Mouse (Mus musculus): ENCODE measurements around the gene Caskin1. TPM values are rescaled to one million over a fixed set of nuclear protein-coding genes. Genes with fewer than 3 reads are reported as not detected.

The Caskin1 gene
- polyA plus RNA-seq, 2 experiments = 0.08 to 0.09 TPM

DNA sequence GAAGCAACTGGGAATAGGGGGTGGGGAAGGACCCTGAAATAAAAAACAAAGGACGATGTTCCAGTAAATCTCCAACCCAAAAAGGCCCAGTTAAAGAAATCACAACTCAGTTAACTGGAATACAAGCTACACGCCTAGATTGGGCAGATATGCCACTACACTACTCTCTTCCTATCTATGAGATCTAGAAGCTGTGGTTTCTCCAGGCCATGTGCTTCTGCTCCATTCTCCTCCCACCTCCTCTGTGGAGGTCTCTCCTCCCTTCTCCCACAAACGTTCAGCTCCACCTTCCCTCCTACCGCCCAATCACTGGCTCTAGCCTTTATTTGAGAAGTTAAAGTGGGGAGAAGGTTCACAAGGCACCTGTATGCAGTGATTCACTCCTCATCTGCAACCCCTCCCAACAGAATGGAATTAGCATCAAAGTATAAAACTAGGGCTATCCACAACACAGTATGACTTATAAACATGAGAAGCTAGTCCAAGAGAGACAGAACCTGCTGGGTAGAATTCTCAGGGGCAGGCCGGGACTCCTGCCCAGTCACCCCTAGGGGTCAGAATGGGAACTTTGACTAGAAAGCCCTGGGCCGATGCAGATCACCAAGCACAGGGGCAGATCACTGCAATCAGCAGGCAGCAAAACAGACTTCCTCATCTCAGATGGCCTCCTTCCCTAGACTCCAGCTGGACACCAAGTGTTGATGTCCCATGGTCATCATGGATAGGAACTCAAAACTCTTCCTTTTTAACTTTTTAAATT is 24.8 kb upstream of the Caskin1 start:
- WGBS (ENCODE audit: insufficient replicate concordance) = 29% methylated on average over 6 of the region's 6 CpGs
- ATAC-seq (ENCODE audit: insufficient read depth) = peak; percentile 35; the same call in 1 of the 2 replicates
- TF ChIP-seq EP300 (IDR thresholded peaks at IDR 0.05; ENCODE audit: low read depth) (no peak), CTCF (IDR thresholded peaks at IDR 0.05; ENCODE audit: low read depth) (peak; percentile 40)

GRCm38 (mm10) chr17:24468636-24469246 is 19.7 kb upstream of the Caskin1 start:
- 84% methylated on average over 5 of the region's 5 CpGs for WGBS (ENCODE audit: insufficient replicate concordance)
- Histone ChIP-seq H3K9me3 (ENCODE audit: control insufficient read depth, low read length) (no peaks in the 10 kb centered on the region), H3K4me1 (replicated peaks; ENCODE audit: control insufficient read depth in 2 of 2, insufficient read depth in 2 of 2, low read length in 1 of 2) (peaks cover 10 to 13% of the 10 kb centered on the region in 2 experiments), H3K36me3 (replicated peaks; ENCODE audit: control insufficient read depth, insufficient read depth, low read depth) (peaks cover 3% of the 10 kb centered on the region), H3K9ac (replicated peaks) (no peak overlapping the region), H3K27me3 (ENCODE audit: control insufficient read depth, insufficient read depth, low read length) (no peaks in the 10 kb centered on the region), H3K4me3 (ENCODE audit: insufficient read depth in 1 of 2, low read depth in 2 of 2, low read length in 2 of 2) (no peak overlapping the region), H3K4me2 (ENCODE audit: low read depth) (no peak overlapping the region), H3K27ac (no peak overlapping the region)
- no peak for TF ChIP-seq EP300 (IDR thresholded peaks at IDR 0.05; ENCODE audit: low read depth)
- TF ChIP-seq CTCF (IDR thresholded peaks at IDR 0.05; ENCODE audit: low read depth) = no peak
- no peak for ATAC-seq (ENCODE audit: insufficient read depth)
- DNase-seq (ENCODE audit: low read depth in 3 of 3, low spot score in 3 of 3) = no peak

More for the DNA sequence above, 24.8 kb upstream of the Caskin1 start:
- Histone ChIP-seq H3K4me2 (ENCODE audit: low read depth) (no peak overlapping the region), H3K9me3 (ENCODE audit: control insufficient read depth, low read length) (no peaks in the 10 kb centered on the region), H3K27ac (no peak overlapping the region), H3K9ac (replicated peaks) (no peak overlapping the region), H3K36me3 (replicated peaks; ENCODE audit: control insufficient read depth, insufficient read depth, low read depth) (no peaks in the 10 kb centered on the region), H3K4me1 (replicated peaks; ENCODE audit: control insufficient read depth in 2 of 2, insufficient read depth in 2 of 2, low read length in 1 of 2) (no peaks in the 10 kb centered on the region), H3K27me3 (ENCODE audit: control insufficient read depth, insufficient read depth, low read length) (no peaks in the 10 kb centered on the region), H3K4me3 (ENCODE audit: insufficient read depth in 1 of 2, low read depth in 2 of 2, low read length in 2 of 2) (no peak overlapping the region)
- DNase-seq (ENCODE audit: low read depth in 3 of 3, low spot score in 3 of 3) = no peak

DNA sequence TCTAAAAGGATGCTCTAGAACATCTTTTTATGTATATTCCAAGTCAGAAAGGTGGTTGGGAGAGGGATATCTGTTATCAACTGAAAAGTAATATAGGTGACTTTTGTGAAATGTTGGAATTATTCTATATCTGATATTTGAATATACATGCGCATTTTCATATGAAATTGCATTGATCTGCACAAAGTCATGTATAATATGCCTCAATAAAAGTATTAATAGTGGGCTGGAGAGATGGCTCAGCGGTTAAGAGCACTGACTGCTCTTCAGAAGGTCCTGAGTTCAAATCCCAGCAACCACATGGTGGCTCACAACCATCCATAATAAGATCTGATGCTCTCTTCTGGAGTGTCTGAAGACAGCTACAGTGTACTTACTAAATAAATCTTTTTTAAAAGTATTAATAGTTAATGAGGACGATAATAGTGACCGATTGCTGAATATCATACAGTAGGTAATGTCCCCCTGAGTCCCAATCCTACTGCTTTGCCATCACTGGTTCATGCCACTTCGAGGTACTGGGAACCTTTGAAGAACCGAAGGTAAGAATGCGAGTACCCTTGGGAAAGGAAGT is 19.0 kb upstream of the Caskin1 start:
- H3K27ac ChIP-seq = peak overlapping the region; percentile 86
- DNase-seq (ENCODE audit: low read depth in 3 of 3, low spot score in 3 of 3) = no peak
- H3K36me3 ChIP-seq (replicated peaks; ENCODE audit: control insufficient read depth, insufficient read depth, low read depth) = peaks cover 3% of the 10 kb centered on the region
- no peak for TF ChIP-seq CTCF (IDR thresholded peaks at IDR 0.05; ENCODE audit: low read depth)
- TF ChIP-seq EP300 (IDR thresholded peaks at IDR 0.05; ENCODE audit: low read depth) = no peak
- H3K4me3 ChIP-seq (ENCODE audit: insufficient read depth in 1 of 2, low read depth in 2 of 2, low read length in 2 of 2) = peak overlapping the region; percentile 93 to 94
- ATAC-seq (ENCODE audit: insufficient read depth) = no peak
- 15% methylated on average over 7 of the region's 7 CpGs for WGBS (ENCODE audit: insufficient replicate concordance)
- peak overlapping the region; percentile 78 for H3K4me2 ChIP-seq (ENCODE audit: low read depth)
- H3K9me3 ChIP-seq (ENCODE audit: control insufficient read depth, low read length) = no peaks in the 10 kb centered on the region
- peaks cover 10 to 13% of the 10 kb centered on the region in 2 experiments for H3K4me1 ChIP-seq (replicated peaks; ENCODE audit: control insufficient read depth in 2 of 2, insufficient read depth in 2 of 2, low read length in 1 of 2)
- no peaks in the 10 kb centered on the region for H3K27me3 ChIP-seq (ENCODE audit: control insufficient read depth, insufficient read depth, low read length)
- peak overlapping the region; percentile 81 for H3K9ac ChIP-seq (replicated peaks)

- peak; percentile 97 to 98 (median 98) for DNase-seq (ENCODE audit: low read depth in 3 of 3, low spot score in 3 of 3)
- no peaks in the 10 kb centered on the region for H3K9me3 ChIP-seq (ENCODE audit: control insufficient read depth, low read length)
- ATAC-seq (ENCODE audit: insufficient read depth) = peak; percentile 96
- peak within 1 kb of the TSS; percentile 96 for H3K9ac ChIP-seq (replicated peaks)
- H3K36me3 ChIP-seq (replicated peaks; ENCODE audit: control insufficient read depth, insufficient read depth, low read depth) = peaks cover 5% of the 10 kb centered on the region
- TF ChIP-seq EP300 (IDR thresholded peaks at IDR 0.05; ENCODE audit: low read depth) (no peak), CTCF (IDR thresholded peaks at IDR 0.05; ENCODE audit: low read depth) (peak; percentile 19; the same call in 1 of the 2 replicates)
- H3K27ac ChIP-seq = peak within 1 kb of the TSS; percentile 86
- under 1% methylated on average over 75 of the region's 75 CpGs for WGBS (ENCODE audit: insufficient replicate concordance)
- peak within 1 kb of the TSS; percentile 93 to 94 for H3K4me3 ChIP-seq (ENCODE audit: insufficient read depth in 1 of 2, low read depth in 2 of 2, low read length in 2 of 2)
- peaks cover 10 to 13% of the 10 kb centered on the region in 2 experiments for H3K4me1 ChIP-seq (replicated peaks; ENCODE audit: control insufficient read depth in 2 of 2, insufficient read depth in 2 of 2, low read length in 1 of 2)
- no peaks in the 10 kb centered on the region for H3K27me3 ChIP-seq (ENCODE audit: control insufficient read depth, insufficient read depth, low read length)
- H3K4me2 ChIP-seq (ENCODE audit: low read depth) = peak within 1 kb of the TSS; percentile 96
Measured at GRCm38 (mm10) chr17:24469910-24470602, 18.3 kb upstream of the Caskin1 start, which contains the start of the genes E4f1 and Pgp. TSS of gene E4f1 (minus strand) at chr17:24470313. TSS of gene Pgp (plus strand) at chr17:24470392.

Measured in liver, embryonic 14.5 days (tissue).